Mouse (Mus musculus): ENCODE results near the gene Uxs1. TPM values are rescaled to one million over a fixed set of nuclear protein-coding genes. Genes with fewer than 3 reads are reported as not detected.

The Uxs1 gene
- 10 to 100 TPM; 16.1 to 21.9 TPM for total RNA-seq (2023)

GRCm38 (mm10) chr1:43827763-43828194 is at the start of gene Uxs1:
Gene Uxs1, minus strand, starts transcription at chr1:43827800.

GRCm38 (mm10) chr1:43730491-43730924 is 97.1 kb downstream of the Uxs1 start, which contains the start of gene 1500015O10Rik:
Gene 1500015O10Rik, plus strand, starts transcription at chr1:43730602.

Other genes with a start within 250 kb of the Uxs1 start
- not detected for gene 1500015O10Rik, start 97.2 kb downstream of the Uxs1 start, total RNA-seq (2023)
- gene Tpp2, start 105.8 kb upstream of the Uxs1 start, total RNA-seq (2023) = 10 to 100 TPM; 88.0 to 93.4 TPM
- not detected for gene Mettl21c, start 192.2 kb upstream of the Uxs1 start, total RNA-seq (2023)
- not detected for gene Gm8251, start 234.1 kb upstream of the Uxs1 start, total RNA-seq (2023)

All from monocyte, adult 59 days (primary cell).